Mouse (Mus musculus) natural killer cell, adult 2 months (primary cell): Measurements from ENCODE around the gene Gmpr.

Source experiments
- DNase-seq, 2 experiments: peaks; one replicate each; pipeline ENCODE4 v3.0.0; 2022; ENCODE audit warnings: low spot score in 2 of 2

Gene Gmpr

DNA sequence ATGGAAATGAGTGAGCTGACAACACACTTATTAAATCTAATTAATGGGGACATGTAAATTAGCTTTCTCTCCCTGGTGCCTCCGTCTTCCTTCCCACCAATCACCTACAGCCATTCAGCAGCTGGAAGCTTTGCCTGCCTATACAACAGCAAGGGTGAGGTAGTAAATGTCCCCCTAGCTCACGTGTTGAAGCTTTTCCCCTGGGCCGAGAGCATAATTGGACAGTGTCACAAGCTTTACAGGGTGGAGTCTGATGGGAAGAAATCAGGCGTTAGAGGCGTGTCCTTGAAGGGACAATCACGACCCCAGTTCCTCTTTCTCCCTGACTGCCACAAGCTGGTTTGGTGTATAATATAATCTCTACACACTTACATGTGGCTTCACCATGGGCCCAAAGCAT, 93.2 kb downstream of the Gmpr start:
- no peak for DNase-seq
